Mouse (Mus musculus) right cerebral cortex, postnatal 25 days (tissue): ENCODE measurements at regions not wholly inside any gene's neighbourhood (a gene's known extent, or its start where the extent isn't known, plus 50 kb on each side); places are given as distances from the start of the nearest gene placed in this dataset.

Experiments
- DNase-seq: peaks from one replicate; pipeline ENCODE4 v3.0.0; 2022

DNA sequence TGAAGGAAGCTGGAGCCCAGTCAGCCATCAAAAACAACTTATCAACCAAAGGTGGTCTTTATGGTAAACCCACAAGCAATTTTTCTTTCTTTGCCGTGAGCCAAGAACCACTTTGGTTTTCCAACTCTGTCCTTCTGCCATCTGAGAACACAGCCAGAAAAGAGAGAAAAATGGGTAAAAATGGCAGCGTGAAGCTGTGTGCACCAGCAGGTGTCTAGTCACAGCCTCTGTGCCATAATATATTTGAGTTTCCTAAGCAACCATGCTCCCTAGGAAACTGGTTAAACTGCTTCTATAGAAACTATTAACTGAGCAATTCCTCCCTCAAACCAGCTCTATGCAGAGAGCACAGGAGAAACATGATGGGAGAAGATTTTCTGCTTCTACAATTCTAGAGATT lies 1402.2 kb downstream of the Pcdh9 start:
- DNase-seq = peak; percentile 8
